Comparison of ENCODE assay signal across 21 mouse cellular contexts in genomic region chr8:123097216-123097615, GRCm38 (mm10). TPM values are rescaled to one million over a fixed set of nuclear protein-coding genes. Genes with fewer than 3 reads are reported as not detected.
A peak's percentile ranks its signal among the peaks of the same experiment; 100 is the strongest.
DNase-seq lines count a peak whose midpoint lies in the region; ATAC-seq and TF ChIP-seq lines count a peak whose summit lies in the region.
"Had no signal": no experiment of that assay in that cellular context is flagged by ENCODE, and none has a peak within 500 bp of the region (broad histone marks: within the 10 kb centered on the region; RNA-seq: fewer than 3 reads in every experiment).

No protein-coding gene starts in this region.

- intact Hi-C loops in left cerebral cortex, postnatal 14 days (cut with DNase I), result no loop called here
- intact Hi-C loops in left cerebral cortex, postnatal 10 days (cut with DNase I), result no loop called here

- no peak for TF ChIP-seq POLR2A in kidney, adult 2 months (IDR thresholded peaks at IDR 0.05; ENCODE audit: low read depth, low read length)

- no peaks in the 10 kb centered on the region for H3K27me3 ChIP-seq in forebrain, embryonic 13.5 days
- no peaks in the 10 kb centered on the region for H3K27me3 ChIP-seq in forebrain, embryonic 15.5 days
- H3K27me3 ChIP-seq in kidney, embryonic 14.5 days (ENCODE audit: control insufficient read depth, insufficient read depth, low read length), result no peaks in the 10 kb centered on the region
- no peaks in the 10 kb centered on the region for H3K27me3 ChIP-seq in kidney, adult 2 months (replicated peaks; ENCODE audit: control insufficient read depth, insufficient read depth, low read length)
- H3K27me3 ChIP-seq in hindbrain, embryonic 16.5 days (replicated peaks; ENCODE audit: control insufficient read depth, insufficient read depth, low read length), result no peaks in the 10 kb centered on the region
- H3K27me3 ChIP-seq: heart, embryonic 13.5 days; intestine, embryonic 15.5 days; limb, embryonic 13.5 days; liver, embryonic 13.5 days; lung, embryonic 15.5 days had no signal

- TF ChIP-seq CTCF in kidney, adult 2 months (conservative IDR thresholded peaks at IDR 0.05; ENCODE audit: insufficient read depth, insufficient read length, low read depth, low read length), result no peak

- no peak overlapping the region for H3K27ac ChIP-seq in forebrain, embryonic 13.5 days
- H3K27ac ChIP-seq in forebrain, embryonic 15.5 days (replicated peaks), result no peak overlapping the region
- H3K27ac ChIP-seq in kidney, embryonic 14.5 days (ENCODE audit: low read depth, low read length), result 0 out of 2 replicates have a peak overlapping the region, but pooled peaks have one; percentile 3
- no peak overlapping the region for H3K27ac ChIP-seq in kidney, adult 2 months (ENCODE audit: insufficient read depth, low read depth, low read length)
- peak overlapping the region; percentile 18 for H3K27ac ChIP-seq in hindbrain, embryonic 16.5 days (ENCODE audit: low read depth, low read length)
- H3K27ac ChIP-seq: heart, embryonic 13.5 days; intestine, embryonic 15.5 days; limb, embryonic 13.5 days; liver, embryonic 13.5 days; lung, embryonic 15.5 days; stomach, postnatal 0 days had no signal

- ATAC-seq in forebrain, embryonic 13.5 days, result no peak
- no peak for ATAC-seq in forebrain, embryonic 15.5 days (replicated peaks)
- no peak for ATAC-seq in kidney, embryonic 14.5 days (ENCODE audit: low FRiP score, low TSS enrichment)
- peak; percentile 32; the same call in 1 of the 2 replicates for ATAC-seq in hindbrain, embryonic 16.5 days
- ATAC-seq: activated CD4-positive, CD25-positive, alpha-beta regulatory T cell, adult 4 months; CD4-positive, CD25-positive, alpha-beta regulatory T cell, adult 4 months; intestine, embryonic 15.5 days had no signal

- no peaks in the 10 kb centered on the region for H3K9me3 ChIP-seq in forebrain, embryonic 13.5 days (replicated peaks)
- no peaks in the 10 kb centered on the region for H3K9me3 ChIP-seq in forebrain, embryonic 15.5 days
- H3K9me3 ChIP-seq in kidney, embryonic 14.5 days (ENCODE audit: control insufficient read depth, low read length), result no peaks in the 10 kb centered on the region
- H3K9me3 ChIP-seq in hindbrain, embryonic 16.5 days (ENCODE audit: control insufficient read depth, low read length), result no peaks in the 10 kb centered on the region
- H3K9me3 ChIP-seq: heart, embryonic 13.5 days; intestine, embryonic 15.5 days; limb, embryonic 13.5 days; liver, embryonic 13.5 days; lung, embryonic 15.5 days had no signal

- no peak overlapping the region for H3K4me3 ChIP-seq in forebrain, embryonic 13.5 days
- no peak overlapping the region for H3K4me3 ChIP-seq in forebrain, embryonic 15.5 days
- H3K4me3 ChIP-seq in kidney, embryonic 14.5 days (ENCODE audit: low read length), result no peak overlapping the region
- H3K4me3 ChIP-seq in kidney, adult 2 months (ENCODE audit: insufficient read depth, low read depth, low read length), result no peak overlapping the region
- no peak overlapping the region for H3K4me3 ChIP-seq in hindbrain, embryonic 16.5 days (ENCODE audit: low read length)
- H3K4me3 ChIP-seq: heart, embryonic 13.5 days; intestine, embryonic 15.5 days; limb, embryonic 13.5 days; liver, embryonic 13.5 days; lung, embryonic 15.5 days had no signal

- peaks cover 4% of the 10 kb centered on the region for H3K4me1 ChIP-seq in forebrain, embryonic 13.5 days
- peaks cover 6% of the 10 kb centered on the region for H3K4me1 ChIP-seq in forebrain, embryonic 15.5 days
- peaks cover 5% of the 10 kb centered on the region; the same call in 1 of the 2 replicates for H3K4me1 ChIP-seq in kidney, embryonic 14.5 days (ENCODE audit: control insufficient read depth, insufficient read depth, low read length)
- H3K4me1 ChIP-seq in kidney, adult 2 months (ENCODE audit: control insufficient read depth, insufficient read depth, low read length), result peaks cover 3% of the 10 kb centered on the region; the same call in 1 of the 2 replicates
- peaks cover 4% of the 10 kb centered on the region for H3K4me1 ChIP-seq in hindbrain, embryonic 16.5 days (ENCODE audit: control insufficient read depth, insufficient read depth, low read depth, low read length)
- H3K4me1 ChIP-seq: intestine, embryonic 15.5 days; lung, embryonic 15.5 days had no signal

- WGBS in forebrain, embryonic 13.5 days, result 91% methylated on average over 11 of the region's 11 CpGs
- 93% methylated on average over 11 of the region's 11 CpGs for WGBS in forebrain, embryonic 15.5 days
- 88% methylated on average over 11 of the region's 11 CpGs for WGBS in kidney, embryonic 14.5 days
- 88% methylated on average over 11 of the region's 11 CpGs for WGBS in kidney, adult 2 months
- 82% methylated on average over 11 of the region's 11 CpGs for WGBS in hindbrain, embryonic 16.5 days

- H3K9ac ChIP-seq in forebrain, embryonic 13.5 days, result 0 out of 2 replicates have a peak overlapping the region, but pooled peaks have one; percentile 23
- no peak overlapping the region for H3K9ac ChIP-seq in forebrain, embryonic 15.5 days (replicated peaks)
- no peak overlapping the region for H3K9ac ChIP-seq in kidney, embryonic 14.5 days (ENCODE audit: low read depth, low read length)
- no peak overlapping the region for H3K9ac ChIP-seq in hindbrain, embryonic 16.5 days (ENCODE audit: low read depth, low read length)
- H3K9ac ChIP-seq: heart, embryonic 13.5 days; intestine, embryonic 15.5 days; limb, embryonic 13.5 days; liver, embryonic 13.5 days; lung, embryonic 15.5 days had no signal

- no peak for DNase-seq in kidney, adult 2 months
- peak; percentile 39 to 50 for DNase-seq in left cerebral cortex, postnatal 14 days (ENCODE audit: low spot score in 2 of 2)
- no peak for DNase-seq in left cerebral cortex, postnatal 10 days (ENCODE audit: extremely low spot score in 1 of 2, low spot score in 2 of 2)
- DNase-seq in retina, embryonic 14.5 days (ENCODE audit: low spot score), result no peak
- DNase-seq: cerebellum, adult 11 months; gastrocnemius, postnatal 10 days; heart, adult 18-20 months; heart, postnatal 36 days; liver, embryonic 13.5 days; retina, postnatal 1 day had no signal

- peaks cover 52% of the 10 kb centered on the region for H3K36me3 ChIP-seq in forebrain, embryonic 13.5 days (ENCODE audit: poor library complexity, severe bottlenecking)
- peaks cover 35% of the 10 kb centered on the region for H3K36me3 ChIP-seq in forebrain, embryonic 15.5 days
- H3K36me3 ChIP-seq in kidney, embryonic 14.5 days (ENCODE audit: control insufficient read depth, insufficient read depth, low read length), result peaks cover 48% of the 10 kb centered on the region
- peaks cover 1% of the 10 kb centered on the region; the same call in 1 of the 2 replicates for H3K36me3 ChIP-seq in kidney, adult 2 months (ENCODE audit: control insufficient read depth, insufficient read depth, low read length)
- H3K36me3 ChIP-seq in hindbrain, embryonic 16.5 days (ENCODE audit: control insufficient read depth, insufficient read depth, low read length), result peaks cover 24% of the 10 kb centered on the region

- no peak overlapping the region for H3K4me2 ChIP-seq in forebrain, embryonic 13.5 days
- H3K4me2 ChIP-seq in forebrain, embryonic 15.5 days (replicated peaks), result no peak overlapping the region
- no peak overlapping the region for H3K4me2 ChIP-seq in kidney, embryonic 14.5 days (replicated peaks; ENCODE audit: low read depth, low read length)
- no peak overlapping the region for H3K4me2 ChIP-seq in hindbrain, embryonic 16.5 days (ENCODE audit: low read length)
- H3K4me2 ChIP-seq: heart, embryonic 13.5 days; intestine, embryonic 15.5 days; limb, embryonic 13.5 days; liver, embryonic 13.5 days; lung, embryonic 15.5 days had no signal

RNA-seq across cellular contexts. Expression of gene Rpl13, which starts 4.9 kb away (rescaled TPM):
- 917 and 1,023 TPM in 2 replicates for polyA plus RNA-seq in forebrain, embryonic 13.5 days (2015; fragmentation: Nextera tagmentation; extraction: Ambion mirVana)
- polyA plus RNA-seq in forebrain, embryonic 15.5 days (2015; fragmentation: Nextera tagmentation; extraction: Ambion mirVana), result 886 and 899 TPM in 2 replicates
- polyA plus RNA-seq in kidney, embryonic 14.5 days (2014; fragmentation: Nextera tagmentation; extraction: Ambion mirVana), result 1,702 and 2,075 TPM in 2 replicates
- polyA plus RNA-seq in kidney, adult 2 months (2012; rRNA removed), result 960 and 1,412 TPM in 2 replicates
- 100 to 1,000 TPM; 356 to 384 TPM for total RNA-seq in left cerebral cortex, postnatal 14 days (2021)
- total RNA-seq in left cerebral cortex, postnatal 10 days (2021), result 100 to 1,000 TPM; 451 to 456 TPM
- polyA plus RNA-seq in hindbrain, embryonic 16.5 days (2015; fragmentation: Nextera tagmentation; extraction: Ambion mirVana), result 588 and 678 TPM in 2 replicates

RNA-seq across cellular contexts. Expression of gene Cpne7, which starts 20.0 kb away (rescaled TPM):
- polyA plus RNA-seq in forebrain, embryonic 13.5 days (2015; fragmentation: Nextera tagmentation; extraction: Ambion mirVana), result 0.43 and 0.64 TPM in 2 replicates
- 2.5 and 3.2 TPM in 2 replicates for polyA plus RNA-seq in forebrain, embryonic 15.5 days (2015; fragmentation: Nextera tagmentation; extraction: Ambion mirVana)
- 0.11 and 0.41 TPM in 2 replicates for polyA plus RNA-seq in kidney, embryonic 14.5 days (2014; fragmentation: Nextera tagmentation; extraction: Ambion mirVana)
- 2.5 and 3.4 TPM in 2 replicates for polyA plus RNA-seq in kidney, adult 2 months (2012; rRNA removed)
- total RNA-seq in left cerebral cortex, postnatal 14 days (2021), result 10 to 100 TPM; 55.0 to 77.7 TPM
- total RNA-seq in left cerebral cortex, postnatal 10 days (2021), result 10 to 100 TPM; 75.7 to 94.1 TPM
- 5.9 and 8.6 TPM in 2 replicates for polyA plus RNA-seq in hindbrain, embryonic 16.5 days (2015; fragmentation: Nextera tagmentation; extraction: Ambion mirVana)

RNA-seq across cellular contexts. Expression of gene Spg7, which starts 34.5 kb away (rescaled TPM):
- 45.1 and 47.3 TPM in 2 replicates for polyA plus RNA-seq in forebrain, embryonic 13.5 days (2015; fragmentation: Nextera tagmentation; extraction: Ambion mirVana)
- 47.0 and 47.2 TPM in 2 replicates for polyA plus RNA-seq in forebrain, embryonic 15.5 days (2015; fragmentation: Nextera tagmentation; extraction: Ambion mirVana)
- polyA plus RNA-seq in kidney, embryonic 14.5 days (2014; fragmentation: Nextera tagmentation; extraction: Ambion mirVana), result 45.9 and 51.2 TPM in 2 replicates
- polyA plus RNA-seq in kidney, adult 2 months (2012; rRNA removed), result 137 and 150 TPM in 2 replicates
- total RNA-seq in left cerebral cortex, postnatal 14 days (2021), result 10 to 100 TPM; 69.0 to 69.4 TPM
- 10 to 100 TPM; 70.4 to 71.3 TPM for total RNA-seq in left cerebral cortex, postnatal 10 days (2021)
- polyA plus RNA-seq in hindbrain, embryonic 16.5 days (2015; fragmentation: Nextera tagmentation; extraction: Ambion mirVana), result 44.6 and 46.5 TPM in 2 replicates

RNA-seq across cellular contexts. Expression of gene Ankrd11, which starts 55.1 kb away (rescaled TPM):
- 34.3 and 35.6 TPM in 2 replicates for polyA plus RNA-seq in forebrain, embryonic 13.5 days (2015; fragmentation: Nextera tagmentation; extraction: Ambion mirVana)
- 53.3 and 76.2 TPM in 2 replicates for polyA plus RNA-seq in forebrain, embryonic 15.5 days (2015; fragmentation: Nextera tagmentation; extraction: Ambion mirVana)
- polyA plus RNA-seq in kidney, embryonic 14.5 days (2014; fragmentation: Nextera tagmentation; extraction: Ambion mirVana), result 44.3 and 55.5 TPM in 2 replicates
- polyA plus RNA-seq in kidney, adult 2 months (2012; rRNA removed), result 32.7 and 36.1 TPM in 2 replicates
- total RNA-seq in left cerebral cortex, postnatal 14 days (2021), result 100 to 1,000 TPM; 146 to 151 TPM
- 100 to 1,000 TPM; 137 to 138 TPM for total RNA-seq in left cerebral cortex, postnatal 10 days (2021)
- polyA plus RNA-seq in hindbrain, embryonic 16.5 days (2015; fragmentation: Nextera tagmentation; extraction: Ambion mirVana), result 22.9 and 23.5 TPM in 2 replicates

Comparison
In these comparisons a context has a peak if more than half of its experiments do, and no peak if none do; other contexts are left out.
1. H3K27ac ChIP-seq: peak in kidney, embryonic 14.5 days (single experiment) and hindbrain, embryonic 16.5 days (single experiment); none in forebrain, embryonic 13.5 days (single experiment), forebrain, embryonic 15.5 days (single experiment) and kidney, adult 2 months (single experiment).
2. DNase-seq: peak in left cerebral cortex, postnatal 14 days (2 of 2); none in kidney, adult 2 months (single experiment), left cerebral cortex, postnatal 10 days (0 of 2) and retina, embryonic 14.5 days (single experiment).